Mouse (Mus musculus) CD4-positive naive resting alpha-beta T cell, adult 76 days (primary cell): Measurements from ENCODE around the gene Lypd9. TPM values are rescaled to one million over a fixed set of nuclear protein-coding genes. Genes with fewer than 3 reads are reported as not detected.

ENCODE experiments used
- total RNA-seq: library from RNA; stranded (reverse); gene quantifications from one replicate; pipeline ENCODE4 v1.2.4, GENCODE M21; 2023

The Lypd9 gene
- not detected for total RNA-seq

GRCm38 (mm10) chr11:58452759-58453158, at the start of gene Lypd9:
Gene Lypd9, minus strand, starts transcription at chr11:58452923.

DNA sequence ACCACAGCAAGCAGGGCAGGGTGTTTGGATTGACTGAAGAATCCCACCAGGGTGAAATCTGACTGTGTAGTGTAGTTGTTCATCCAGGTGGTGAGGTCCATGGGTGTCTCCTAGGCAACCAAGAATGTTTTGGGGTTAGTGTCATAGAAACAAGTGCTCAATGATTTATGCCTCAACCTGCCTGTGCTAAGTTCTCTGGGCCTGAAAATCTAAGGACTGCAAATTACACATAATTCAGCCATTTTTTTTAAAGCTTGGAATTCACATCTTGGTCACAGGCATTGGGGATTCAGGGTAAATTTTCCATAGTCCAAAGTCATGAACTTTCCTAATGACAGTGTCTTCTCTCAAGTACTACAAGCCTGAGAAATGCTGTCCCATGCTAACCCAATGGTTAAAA, 49.7 kb upstream of the Lypd9 start, which contains the start of gene Olfr331:
Olfr331 (minus strand) TSS at position 101 of the 400 bp plus-strand sequence.

GRCm38 (mm10) chr11:58492455-58492854, 39.7 kb upstream of the Lypd9 start, which contains the start of gene Olfr332:
Gene Olfr332, minus strand, starts transcription at chr11:58492555.

GRCm38 (mm10) chr11:58462170-58462569, 9.4 kb upstream of the Lypd9 start, which contains the start of gene Olfr30:
Gene Olfr30, minus strand, starts transcription at chr11:58462270.

GRCm38 (mm10) chr11:58432259-58432658, 20.5 kb downstream of the Lypd9 start, which contains the start of gene Gm12253:
Gene Gm12253, plus strand, starts transcription at chr11:58432559.

DNA sequence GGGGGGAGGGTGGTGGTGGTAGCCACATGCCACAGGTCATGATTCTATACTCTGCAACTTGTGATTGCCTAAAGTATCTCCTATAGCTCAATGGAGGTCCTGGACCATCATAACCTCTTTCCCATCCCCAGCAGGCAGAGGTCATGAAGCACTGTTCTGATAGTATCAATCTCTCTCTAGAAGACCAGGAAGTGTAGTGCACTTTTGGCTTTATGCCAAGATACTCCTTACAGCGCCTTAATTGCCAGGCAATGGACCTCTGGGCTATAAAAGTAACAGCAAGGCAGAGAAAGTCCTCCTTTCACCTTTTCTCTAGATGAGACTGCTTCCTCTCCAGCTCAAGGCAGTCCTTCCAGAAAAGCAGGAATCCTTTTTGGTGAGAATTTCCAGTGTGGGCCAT, 31.9 kb downstream of the Lypd9 start, which contains the start of gene 1810065E05Rik:
1810065E05Rik (plus strand) TSS at position 297 of the 400 bp plus-strand sequence.

Other genes starting within 250 kb of the Lypd9 start
- not detected for gene 4930438A08Rik, start 178.1 kb downstream of the Lypd9 start, total RNA-seq
- gene Zfp692, start 145.9 kb downstream of the Lypd9 start, total RNA-seq = 30.7 TPM
- gene Zfp672, start 122.6 kb downstream of the Lypd9 start, total RNA-seq = 41.1 TPM
- 24.1 TPM for gene Sh3bp5l, start 122.2 kb downstream of the Lypd9 start, total RNA-seq
- gene Lypd8, start 73.9 kb downstream of the Lypd9 start, total RNA-seq = not detected
- not detected for gene 1810065E05Rik, start 31.8 kb downstream of the Lypd9 start, total RNA-seq
- gene Gm12253, start 20.4 kb downstream of the Lypd9 start, total RNA-seq = not detected
- not detected for gene Olfr30, start 9.3 kb upstream of the Lypd9 start, total RNA-seq
- not detected for gene Olfr332, start 39.6 kb upstream of the Lypd9 start, total RNA-seq
- gene Olfr331, start 49.6 kb upstream of the Lypd9 start, total RNA-seq = not detected
- gene Olfr330, start 81.9 kb upstream of the Lypd9 start, total RNA-seq = not detected
- not detected for gene Olfr329-ps, start 93.5 kb upstream of the Lypd9 start, total RNA-seq
- 0.56 TPM for gene Olfr328, start 102.7 kb upstream of the Lypd9 start, total RNA-seq
- gene Olfr224, start 117.6 kb upstream of the Lypd9 start, total RNA-seq = not detected
- not detected for gene Olfr325, start 124.8 kb upstream of the Lypd9 start, total RNA-seq
- gene Olfr324, start 142.2 kb upstream of the Lypd9 start, total RNA-seq = not detected
- gene 2210407C18Rik, start 163.2 kb upstream of the Lypd9 start, total RNA-seq = not detected
- gene Olfr323, start 177.6 kb upstream of the Lypd9 start, total RNA-seq = not detected
- 0.35 TPM for gene Trim58, start 187.5 kb upstream of the Lypd9 start, total RNA-seq
- gene Olfr322, start 205.9 kb upstream of the Lypd9 start, total RNA-seq = not detected
- not detected for gene Olfr320, start 228.2 kb upstream of the Lypd9 start, total RNA-seq
- gene Olfr319, start 246.2 kb upstream of the Lypd9 start, total RNA-seq = not detected